Mouse (Mus musculus): ENCODE results near the gene Gria4. TPM values are rescaled to one million over a fixed set of nuclear protein-coding genes. Genes with fewer than 3 reads are reported as not detected.

Gene Gria4
- polyA plus RNA-seq, 1 experiment from 2014 or later = 0.54 TPM

DNA sequence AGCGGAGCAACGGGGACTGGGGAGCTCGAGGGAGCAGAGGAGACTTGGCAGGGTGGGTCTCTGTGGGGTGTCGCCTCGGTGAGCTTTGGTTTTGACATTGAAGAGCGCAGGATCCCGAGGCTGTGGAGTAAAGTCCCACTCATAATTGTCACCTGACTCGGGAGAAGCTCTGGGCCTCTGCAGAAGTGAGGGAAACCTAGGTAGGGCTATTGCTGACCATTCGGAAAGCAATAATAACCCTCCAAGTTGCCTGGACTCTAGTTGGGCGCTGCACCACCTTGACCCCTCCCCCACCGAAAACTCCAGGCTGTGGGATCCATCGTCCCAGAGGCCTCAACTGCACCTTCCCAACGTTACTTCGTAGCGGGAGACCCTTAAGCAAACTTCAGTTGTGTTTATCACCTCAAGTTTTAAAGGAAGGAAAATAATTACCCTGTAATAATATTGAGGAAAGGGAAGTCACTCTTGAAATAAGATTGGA, 419.4 kb downstream of the Gria4 start:
- Histone ChIP-seq H3K4me1 (0 out of 2 replicates have a peak, but pooled peaks cover 6% of the 10 kb centered on the region), H3K4me3 (peak overlapping the region; percentile 86), H3K36me3 (0 out of 2 replicates have a peak, but pooled peaks cover 3% of the 10 kb centered on the region), H3K27me3 (ENCODE audit: insufficient read depth, poor library complexity, severe bottlenecking) (no peaks in the 10 kb centered on the region), H3K9me3 (no peaks in the 10 kb centered on the region), H3K27ac (peak overlapping the region; percentile 91)
- WGBS = under 1% methylated on average over 15 of the region's 15 CpGs
- DNase-seq (ENCODE audit: low spot score) = no peak

DNA sequence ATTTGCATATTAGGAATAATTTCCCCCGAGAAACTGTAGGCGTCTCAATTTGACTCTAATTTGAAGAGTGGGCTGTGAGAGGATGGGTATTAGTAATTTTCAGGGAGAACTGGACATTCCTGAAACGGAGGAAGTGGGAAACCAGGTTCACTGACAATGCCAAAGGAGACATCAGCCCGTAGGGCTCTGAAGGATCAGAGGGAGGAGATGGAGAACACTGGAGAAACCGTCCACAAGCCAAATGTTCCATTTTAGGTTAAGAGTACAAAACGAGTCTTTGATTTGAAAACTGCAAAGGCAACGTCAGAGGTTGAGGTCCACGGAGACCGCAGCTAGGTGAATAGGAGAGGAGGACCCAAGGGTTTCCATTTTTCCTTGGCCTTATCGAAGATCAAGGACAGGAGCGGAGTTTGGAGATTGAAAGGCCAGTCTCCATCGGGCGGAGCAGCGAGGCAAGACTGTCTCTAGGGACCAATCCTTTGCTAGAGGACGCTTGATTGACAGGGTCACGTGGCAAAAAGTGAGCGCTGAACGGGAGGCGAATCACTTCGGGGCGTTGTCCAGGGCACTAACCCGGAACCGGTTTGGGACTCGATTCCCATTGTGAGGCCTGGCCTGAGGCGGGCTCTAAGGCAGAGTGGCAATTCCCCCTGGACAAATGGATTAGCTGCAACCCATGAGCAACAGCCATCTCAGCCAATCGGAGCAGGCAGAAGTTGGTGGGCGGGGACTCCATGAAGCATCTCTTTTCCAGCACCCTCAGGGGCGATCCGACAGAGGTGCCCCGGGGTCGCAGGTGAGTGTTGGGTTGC, 420.0 kb downstream of the Gria4 start, which contains the start of gene Msantd4:
Msantd4 (plus strand) TSS at position 735 of the 812 bp plus-strand sequence.
- H3K4me3 ChIP-seq = peak within 1 kb of the TSS; percentile 86
- H3K27ac ChIP-seq = peak within 1 kb of the TSS; percentile 91
- H3K9me3 ChIP-seq = no peaks in the 10 kb centered on the region
- 0 out of 2 replicates have a peak, but pooled peaks cover 3% of the 10 kb centered on the region for H3K36me3 ChIP-seq
- no peaks in the 10 kb centered on the region for H3K27me3 ChIP-seq (ENCODE audit: insufficient read depth, poor library complexity, severe bottlenecking)
- DNase-seq (ENCODE audit: low spot score) = peak; percentile 99
- WGBS = 3% methylated on average over 31 of the region's 31 CpGs
- H3K4me1 ChIP-seq = 0 out of 2 replicates have a peak, but pooled peaks cover 6% of the 10 kb centered on the region

Small RNAs within 50 kb of the gene (microRNA-seq; reads per million reads assigned to microRNA genes)
- gene Gm23811 (not detected), gene Gm23992 (not detected)
